Mouse (Mus musculus): ENCODE measurements around the gene Tbc1d17. TPM values are rescaled to one million over a fixed set of nuclear protein-coding genes. Genes with fewer than 3 reads are reported as not detected.
A peak's percentile ranks its signal among the peaks of the same experiment; 100 is the strongest.

Tbc1d17 gene
- total RNA-seq, 2 experiments from 2014 or later: 54.1 to 73.4 TPM

DNA sequence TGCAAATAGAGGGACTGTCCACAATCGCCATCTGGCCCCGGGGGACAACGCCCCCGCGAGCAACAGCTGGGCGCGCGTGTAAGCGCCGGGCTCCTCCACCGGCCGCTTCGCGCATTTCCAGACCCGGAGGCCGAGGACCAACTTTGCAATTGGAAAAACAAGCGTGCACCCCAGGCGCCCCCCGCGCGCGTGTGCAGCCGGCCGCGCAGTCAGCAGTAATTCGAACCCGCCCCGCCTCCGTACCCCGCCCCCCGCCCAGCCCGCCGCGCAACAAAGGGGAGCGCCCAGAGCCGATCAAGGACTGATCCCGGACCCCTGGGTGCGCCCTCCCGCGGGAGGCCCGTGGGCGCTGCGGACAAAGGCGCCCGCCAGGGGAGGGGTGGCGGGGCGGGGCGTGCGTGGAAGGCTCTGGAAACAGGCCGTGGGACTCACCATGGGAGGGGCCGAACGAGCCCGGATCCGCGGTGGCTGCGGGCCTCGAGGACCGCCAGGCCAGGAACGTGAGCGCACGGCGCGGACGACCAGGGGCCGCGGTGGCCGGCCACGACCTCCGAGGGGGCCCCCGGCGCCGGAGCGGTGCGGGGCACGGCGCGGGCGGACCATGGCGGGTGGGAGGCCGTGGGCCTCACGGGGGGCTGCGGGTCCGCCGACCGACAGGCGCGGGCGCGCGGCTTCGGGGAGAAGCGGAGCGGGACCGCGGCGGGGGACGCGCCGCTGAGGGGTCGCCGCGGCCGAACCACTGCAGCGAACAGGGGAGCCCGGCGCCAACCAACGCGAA, 20.2 kb upstream of the Tbc1d17 start:
- DNase-seq: peak; percentile 80 to 83

DNA sequence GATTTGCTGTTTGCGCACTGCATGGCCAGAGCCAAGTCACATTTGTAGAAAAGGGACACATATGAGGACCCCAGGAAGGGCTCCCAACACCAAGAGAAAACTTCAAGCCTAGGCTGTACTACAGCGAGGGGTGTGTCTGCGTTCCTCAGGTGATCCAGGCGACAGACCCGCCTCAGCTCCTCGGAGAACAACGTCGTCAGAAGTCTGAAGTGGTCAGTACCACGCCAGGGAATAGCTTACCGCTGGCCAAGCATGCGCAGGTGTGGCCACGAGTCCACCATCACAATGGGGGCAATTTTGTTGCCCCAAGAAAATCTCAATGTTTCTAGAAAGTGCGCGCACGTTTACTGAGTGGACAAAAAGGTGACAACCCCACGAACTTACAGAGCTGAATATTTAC, 19.6 kb upstream of the Tbc1d17 start:
- no peak for DNase-seq

DNA sequence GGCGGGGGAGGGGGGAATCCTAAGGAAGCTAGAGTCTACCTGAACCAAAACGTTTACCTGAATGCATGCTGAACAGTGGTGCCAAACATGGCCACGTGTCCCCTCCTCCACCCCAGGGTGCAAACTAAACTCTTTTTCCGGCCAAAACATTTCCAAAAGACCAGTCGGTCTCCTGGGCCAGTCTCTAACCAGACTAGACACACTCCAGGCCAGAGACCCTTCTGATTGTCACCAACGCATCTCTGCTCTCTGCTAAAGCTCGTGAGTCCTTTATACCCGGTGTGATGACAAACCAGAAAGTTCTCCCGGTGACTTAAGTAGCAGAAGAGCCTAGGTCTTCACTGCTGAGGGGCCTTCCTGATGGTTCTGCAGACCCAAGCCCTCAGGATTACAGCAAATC, 18.9 kb upstream of the Tbc1d17 start:
- no peak for DNase-seq

DNA sequence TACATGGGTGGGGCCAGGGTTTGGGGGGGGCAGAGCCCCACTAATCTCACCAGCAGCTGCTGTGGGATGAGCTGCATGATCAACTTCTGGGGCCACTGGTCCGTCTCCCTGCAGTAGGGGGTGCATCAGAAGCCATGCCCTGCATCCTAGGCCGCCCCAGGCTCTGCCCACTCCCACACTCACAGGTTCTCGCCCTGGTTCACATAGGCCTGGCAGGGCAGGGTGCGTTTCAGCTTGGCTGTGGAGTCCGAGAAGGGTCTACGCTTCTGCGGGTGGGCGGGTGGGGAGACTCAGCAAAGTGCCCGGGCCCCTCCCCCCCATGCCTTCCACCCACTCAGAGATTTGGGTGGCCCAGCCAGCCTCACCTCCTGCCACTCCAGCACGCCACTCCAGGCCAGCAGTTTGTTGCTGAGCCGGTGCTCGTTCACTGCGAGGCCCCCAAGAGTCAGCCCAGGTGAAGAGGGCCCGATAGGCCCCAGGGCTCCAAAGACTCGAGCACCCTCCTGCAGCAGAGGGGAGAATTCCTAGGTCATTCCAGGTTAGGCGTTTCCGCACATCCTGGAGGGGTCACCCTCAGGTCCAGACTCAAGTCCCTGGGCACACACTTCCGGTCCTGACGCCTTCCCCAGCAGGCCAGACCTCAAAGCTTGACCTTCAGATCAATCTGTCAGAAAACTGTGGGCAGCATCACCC, 18.3 kb upstream of the Tbc1d17 start:
- peak in 1 of 2 experiments; percentile 49 for DNase-seq

DNA sequence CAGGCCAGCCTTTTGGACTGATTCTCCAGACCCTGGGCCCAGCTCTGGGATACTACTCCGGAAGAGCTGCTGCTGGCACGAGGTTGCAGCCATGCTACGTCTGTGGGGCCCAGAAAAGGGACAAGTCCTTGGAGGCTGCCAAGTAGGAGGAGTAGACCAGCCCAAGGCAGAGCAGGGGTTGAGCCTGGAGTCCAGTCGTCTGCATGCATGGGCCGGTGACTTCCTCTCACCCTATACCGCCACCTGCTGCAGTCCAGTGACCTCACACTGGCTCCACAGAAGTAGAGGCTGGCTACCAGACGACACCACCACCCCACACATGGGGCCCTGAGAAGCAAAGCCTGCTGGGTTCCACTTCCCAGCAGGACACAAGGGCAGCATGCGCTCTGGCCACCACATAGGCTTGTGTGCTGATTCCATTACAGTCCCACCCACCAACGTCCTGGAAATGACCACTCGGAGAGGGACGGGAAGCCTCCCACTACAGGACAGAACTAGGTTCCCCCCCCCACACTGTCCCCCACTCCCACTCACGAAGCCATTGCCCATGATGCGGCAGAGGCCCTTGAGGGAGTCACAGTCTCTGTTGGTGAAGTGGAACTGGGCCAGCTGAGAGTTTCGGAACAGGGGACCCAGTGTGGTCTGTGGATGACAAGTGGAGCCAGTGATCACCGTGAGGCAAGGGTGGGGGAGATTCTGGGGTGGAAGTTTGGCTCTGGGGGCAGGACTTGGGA, 17.6 kb upstream of the Tbc1d17 start:
- peak; percentile 88 to 89 for DNase-seq

DNA sequence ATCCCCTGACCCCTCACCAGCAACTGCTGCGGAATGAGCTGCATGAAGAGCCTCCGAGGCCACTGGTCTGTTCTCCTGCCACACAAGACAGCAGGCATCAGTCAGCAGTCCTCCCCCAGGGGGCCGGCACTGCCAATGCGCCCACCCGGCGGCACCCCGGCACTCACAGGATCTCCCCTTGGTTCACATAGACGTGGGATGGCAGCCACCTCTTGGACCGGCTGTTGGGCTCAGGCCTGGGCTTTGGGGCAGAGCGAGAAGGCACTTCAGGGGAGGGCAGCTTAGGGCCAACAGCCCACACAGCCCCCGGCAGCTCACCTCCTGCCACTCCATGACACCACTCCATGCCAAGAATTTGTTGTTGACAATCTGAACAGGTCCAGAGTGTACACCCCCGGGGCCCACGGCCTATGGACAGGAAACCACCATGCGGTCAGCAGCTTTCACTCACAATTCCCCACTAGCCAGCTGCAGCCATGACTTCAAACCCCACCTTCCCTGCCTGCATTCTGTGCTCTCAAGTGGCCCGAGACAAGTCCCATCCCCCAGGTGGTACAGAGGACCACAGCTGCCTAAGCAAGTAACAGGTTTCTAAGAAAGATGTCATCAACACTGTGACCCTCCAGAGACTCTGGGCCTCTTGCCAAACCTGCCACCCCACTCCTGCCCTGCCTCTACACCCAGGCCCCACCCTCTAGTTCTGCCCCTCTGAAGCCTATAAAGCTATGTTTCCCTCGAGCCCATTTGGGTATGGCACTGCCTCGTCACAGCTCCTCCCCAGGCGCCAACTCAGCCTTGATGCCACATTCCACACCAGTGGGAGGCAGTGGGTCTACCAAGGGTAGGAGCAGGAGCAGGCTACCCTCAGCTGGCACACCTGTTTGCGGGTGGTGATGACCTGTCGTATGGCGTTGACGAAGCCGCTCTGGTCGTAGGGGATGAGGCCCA, 16.0 kb upstream of the Tbc1d17 start:
- peak in 1 of 2 experiments; percentile 54 for DNase-seq

DNA sequence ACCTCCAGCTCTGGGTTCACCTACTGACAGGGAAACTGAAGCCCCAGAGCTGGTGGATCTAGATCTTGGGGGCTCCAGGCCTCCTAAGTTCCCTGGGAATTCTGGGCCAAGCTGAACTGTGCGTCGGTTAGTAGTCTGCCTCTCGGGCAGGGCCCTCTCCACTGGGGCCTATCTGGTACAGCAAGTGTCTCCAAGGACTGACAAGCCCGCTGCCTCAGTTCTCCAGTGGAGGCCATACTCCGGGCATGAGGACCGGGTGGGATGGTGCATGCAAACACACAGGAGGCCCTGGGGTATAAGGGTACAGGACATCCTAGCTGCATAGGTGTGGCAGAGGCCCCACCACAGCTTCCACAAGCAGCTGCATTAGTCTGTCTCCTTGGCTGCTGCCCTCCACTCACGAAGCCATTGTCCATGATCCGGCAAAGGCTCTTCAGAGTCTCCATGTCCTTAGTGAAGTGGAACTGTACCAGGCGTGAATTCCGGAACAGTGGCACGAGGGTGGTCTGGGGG, 15.2 kb upstream of the Tbc1d17 start:
- DNase-seq: no peak

DNA sequence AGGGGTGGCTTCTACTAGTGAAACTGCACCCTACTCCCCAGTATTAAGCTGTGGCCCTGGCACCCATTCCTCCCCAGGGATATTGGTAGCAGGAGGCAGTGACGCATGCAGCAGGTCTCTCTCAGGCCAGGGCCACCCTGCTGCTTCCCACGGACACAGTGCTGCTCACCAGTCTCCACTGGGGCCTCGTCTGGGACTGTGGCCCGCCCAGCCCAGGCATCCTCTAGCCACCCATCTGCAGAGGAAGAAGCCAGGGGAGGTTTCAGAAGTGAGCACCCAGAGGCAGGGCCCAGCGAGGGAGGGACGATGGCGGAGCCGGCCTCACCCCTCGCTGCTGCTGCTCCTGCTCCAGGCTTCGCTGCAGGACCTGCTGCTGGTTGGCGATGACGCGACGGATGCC, 14.3 kb upstream of the Tbc1d17 start:
- DNase-seq: no peak

DNA sequence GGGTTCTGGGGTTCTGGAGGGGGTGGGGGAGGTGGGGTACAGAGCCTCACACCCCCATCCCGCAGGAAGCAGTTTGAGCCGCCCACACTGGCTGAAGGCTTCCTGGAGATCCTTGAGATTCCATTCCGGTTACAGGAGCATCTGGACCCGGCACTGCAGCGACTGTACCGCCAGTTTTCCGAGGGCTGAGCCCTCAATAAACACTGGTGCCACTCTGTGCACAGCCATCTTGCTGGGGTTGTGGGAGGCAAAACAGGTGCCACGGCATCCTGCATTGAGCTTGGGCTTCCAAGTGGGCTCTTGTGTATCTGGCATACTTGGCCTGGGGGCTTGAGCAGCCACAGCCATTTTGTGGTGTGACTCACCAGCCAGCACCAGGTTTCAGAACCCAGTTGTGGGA, 13.6 kb upstream of the Tbc1d17 start:
- no peak for DNase-seq

DNA sequence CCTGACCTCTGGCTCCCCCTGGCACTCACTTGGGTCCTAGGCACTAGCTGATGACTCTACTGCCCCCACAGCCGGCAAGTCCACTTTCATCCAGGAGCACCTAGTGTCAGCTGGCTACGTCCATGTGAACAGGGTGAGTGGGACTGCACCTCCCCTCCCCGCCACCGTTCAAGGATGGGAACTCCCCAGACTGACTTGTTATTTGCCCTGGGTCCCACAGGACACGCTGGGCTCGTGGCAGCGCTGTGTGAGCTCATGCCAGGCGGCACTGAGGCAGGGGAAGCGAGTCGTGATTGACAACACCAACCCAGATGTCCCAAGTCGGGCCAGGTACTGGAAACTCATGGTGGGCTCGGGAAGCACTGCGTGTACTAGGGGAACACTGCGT, 12.5 kb upstream of the Tbc1d17 start:
- DNase-seq: no peak

DNA sequence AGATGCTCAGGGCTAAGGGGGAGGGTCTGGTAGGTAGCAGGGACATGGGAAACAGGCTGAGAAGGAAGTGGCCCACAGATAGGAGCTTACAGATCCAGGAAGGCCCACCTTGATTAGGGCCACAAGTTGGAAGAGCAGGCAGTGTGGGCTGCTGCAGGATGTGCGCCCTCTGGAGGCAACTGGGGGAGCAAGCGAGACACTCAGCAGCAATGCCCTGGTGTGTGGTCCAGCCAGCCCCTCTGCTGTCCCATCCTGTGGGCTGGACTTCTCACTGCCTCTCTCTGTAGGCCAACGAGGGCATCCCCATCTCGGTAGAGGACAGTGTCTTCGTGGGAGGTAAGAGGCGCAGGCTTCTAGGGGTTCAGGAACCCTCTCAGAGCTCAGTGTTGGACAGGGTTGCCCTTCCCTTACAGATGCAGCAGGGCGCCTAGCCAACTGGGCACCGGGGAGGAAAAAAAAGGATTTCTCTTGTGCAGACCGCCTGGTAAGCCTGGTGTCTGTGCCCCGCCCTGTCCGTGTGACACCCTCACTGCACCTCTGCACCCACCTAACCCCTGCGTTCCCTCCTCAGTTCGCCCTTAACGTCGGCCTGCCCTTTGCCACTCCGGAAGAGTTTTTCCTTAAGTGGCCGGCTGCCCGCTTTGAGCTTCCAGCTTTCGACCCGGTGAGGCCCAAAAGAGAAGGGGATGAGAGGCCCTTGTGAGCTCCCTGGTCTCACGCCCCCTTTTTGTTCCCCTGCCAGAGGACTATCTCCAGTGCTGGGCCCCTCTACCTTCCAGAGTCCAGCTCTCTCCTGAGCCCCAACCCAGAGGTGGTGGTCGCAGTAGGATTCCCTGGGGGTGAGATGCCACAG, 11.9 kb upstream of the Tbc1d17 start:
- peak; percentile 76 to 87 for DNase-seq

DNA sequence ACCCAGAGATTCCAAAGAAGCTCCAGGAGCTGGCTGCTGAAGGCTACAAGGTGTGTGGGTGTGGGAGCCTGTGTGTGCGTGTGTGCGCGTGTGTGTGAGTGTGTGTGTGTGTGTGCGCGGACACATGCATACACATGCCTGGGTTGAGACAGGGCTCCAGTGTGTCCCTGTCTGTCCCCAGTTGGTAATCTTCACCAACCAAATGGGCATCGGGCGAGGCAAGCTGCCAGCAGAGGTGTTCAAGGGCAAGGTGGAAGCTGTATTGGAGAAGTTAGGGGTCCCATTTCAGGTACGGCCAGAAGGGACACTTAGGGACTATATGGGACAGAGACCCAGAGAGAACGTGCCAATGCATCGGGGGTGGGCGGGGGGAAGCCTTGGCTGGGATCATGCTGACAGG, 11.0 kb upstream of the Tbc1d17 start:
- no peak for DNase-seq

DNA sequence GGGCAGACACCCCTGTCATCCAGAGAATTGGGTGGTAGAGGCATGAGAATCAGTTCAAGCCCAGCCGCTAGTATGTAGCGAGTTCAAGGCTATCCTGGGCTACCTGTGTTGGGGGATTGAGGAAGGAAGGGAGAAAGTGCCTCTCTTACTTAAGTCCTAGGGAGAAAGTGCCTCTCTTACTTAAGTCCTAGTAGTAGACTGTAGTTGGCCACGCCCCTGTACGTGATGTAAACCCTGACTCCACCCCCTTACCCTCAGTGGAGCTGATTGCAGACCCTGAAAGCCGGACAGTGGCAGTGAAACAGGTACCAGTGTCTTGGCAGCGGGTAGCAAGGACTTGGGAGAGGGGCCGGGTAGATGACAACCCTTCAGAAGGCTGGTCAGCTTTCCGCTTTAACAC, 9.0 kb upstream of the Tbc1d17 start:
- DNase-seq: peak in 1 of 2 experiments; percentile 50

DNA sequence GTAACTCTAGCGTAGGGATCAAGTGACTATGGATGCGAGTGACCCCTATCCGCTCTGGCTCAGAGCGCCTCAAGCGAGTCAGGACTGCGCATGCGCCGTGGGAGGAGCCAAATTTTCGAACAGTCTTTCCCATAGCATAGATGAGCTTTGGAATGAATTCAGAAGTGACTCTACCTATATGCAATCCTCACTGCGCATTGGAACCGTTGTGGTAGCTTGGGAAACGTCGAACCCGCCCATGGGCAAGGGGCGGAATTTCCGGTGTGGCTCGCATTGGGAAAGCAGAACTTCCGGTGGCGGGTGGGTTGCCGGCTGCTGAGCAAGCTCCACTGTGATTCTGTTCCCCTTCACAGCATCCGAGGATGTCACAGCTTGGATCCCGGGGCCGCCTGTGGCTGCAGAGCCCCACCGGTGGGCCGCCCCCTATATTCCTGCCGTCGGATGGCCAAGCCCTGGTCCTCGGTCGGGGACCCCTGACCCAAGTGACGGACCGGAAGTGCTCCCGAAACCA, 8.2 kb upstream of the Tbc1d17 start, which contains the start of gene Pnkp:
TSS of gene Pnkp (plus strand) at position 98 of the 511 bp plus-strand sequence.
- peak; percentile 89 to 91 for DNase-seq

DNA sequence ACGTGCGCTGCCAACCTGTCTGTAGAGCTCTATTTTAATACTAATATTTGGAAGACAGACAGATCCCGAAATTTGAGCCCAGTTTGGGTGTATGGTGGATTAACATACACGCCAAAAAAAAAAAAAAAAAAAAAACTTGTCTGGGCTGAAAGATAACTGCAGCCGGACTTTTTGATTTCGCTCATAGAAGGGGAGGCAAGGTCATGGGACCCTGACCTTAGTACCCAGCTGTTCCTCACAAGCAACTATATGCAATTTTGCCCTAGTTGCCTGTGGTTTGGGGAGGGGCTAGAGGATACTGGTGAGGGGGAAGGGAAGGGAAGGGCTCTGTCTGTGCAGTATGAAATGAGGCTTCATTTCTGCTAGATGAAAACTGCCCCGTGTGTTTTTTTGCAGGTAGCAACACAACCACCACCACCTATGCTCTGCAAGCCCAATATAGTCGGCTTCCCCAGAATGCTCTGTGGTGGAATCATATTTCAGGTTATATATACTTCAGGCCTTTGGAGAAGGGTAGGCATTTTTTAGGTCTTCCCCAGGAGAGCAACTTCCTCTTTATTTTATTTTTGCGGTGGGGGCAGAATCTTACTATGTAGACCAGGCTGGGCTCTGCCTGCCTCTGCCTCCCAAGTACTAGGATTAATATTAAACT, 7.5 kb upstream of the Tbc1d17 start:
- no peak for DNase-seq

DNA sequence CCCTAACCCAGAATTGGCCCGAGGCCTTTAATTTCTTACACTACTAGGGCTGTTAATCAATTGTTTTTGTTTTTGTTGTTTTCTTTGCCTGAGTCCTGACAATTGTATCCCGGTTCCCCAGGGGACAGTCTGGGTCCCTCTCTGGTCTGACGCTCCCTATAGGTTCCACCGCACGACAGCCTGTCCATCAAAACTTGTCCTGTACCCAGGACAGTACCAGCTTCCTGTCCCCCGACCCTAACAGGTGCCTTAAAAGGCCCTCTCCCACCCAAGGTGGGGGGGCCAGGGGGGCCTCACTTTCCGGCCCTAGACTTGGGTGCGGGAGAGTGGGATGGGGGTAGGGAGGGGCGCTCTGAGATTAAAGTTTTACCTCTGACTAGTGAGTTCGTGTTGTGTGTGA, 6.2 kb upstream of the Tbc1d17 start:
- DNase-seq: no peak

DNA sequence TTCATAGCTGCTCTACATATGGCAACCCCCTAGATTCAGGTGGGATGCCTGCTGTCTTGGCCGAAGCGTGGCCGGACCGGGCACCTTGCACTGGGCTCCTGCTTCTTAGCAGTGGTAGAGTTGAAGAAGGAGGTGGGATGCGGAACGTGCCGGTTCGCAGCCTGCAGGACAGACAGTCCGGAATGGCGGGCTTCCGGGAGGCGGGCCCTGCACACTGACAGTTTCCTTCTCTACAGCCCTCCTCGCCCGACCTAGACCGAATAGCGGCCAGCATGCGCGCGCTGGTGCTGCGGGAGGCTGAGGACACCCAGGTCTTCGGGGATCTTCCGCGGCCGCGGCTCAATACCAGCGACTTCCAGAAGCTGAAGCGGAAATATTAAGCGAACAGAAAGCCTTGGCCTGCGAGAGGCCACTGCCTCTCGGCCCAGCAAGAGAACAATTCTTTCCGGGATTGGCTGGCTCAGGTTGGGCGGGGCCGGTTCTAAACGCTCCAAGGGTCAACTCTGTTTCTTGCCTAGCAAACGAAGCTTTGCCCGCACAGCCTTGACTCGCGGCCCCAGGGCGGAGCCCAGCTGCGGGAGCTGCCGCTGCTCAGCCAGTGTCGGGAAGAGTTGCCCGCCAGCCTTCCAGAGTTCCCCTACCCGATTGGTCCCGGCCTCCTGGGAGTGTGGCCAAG, 5.6 kb upstream of the Tbc1d17 start:
- peak; percentile 95 to 96 for DNase-seq

DNA sequence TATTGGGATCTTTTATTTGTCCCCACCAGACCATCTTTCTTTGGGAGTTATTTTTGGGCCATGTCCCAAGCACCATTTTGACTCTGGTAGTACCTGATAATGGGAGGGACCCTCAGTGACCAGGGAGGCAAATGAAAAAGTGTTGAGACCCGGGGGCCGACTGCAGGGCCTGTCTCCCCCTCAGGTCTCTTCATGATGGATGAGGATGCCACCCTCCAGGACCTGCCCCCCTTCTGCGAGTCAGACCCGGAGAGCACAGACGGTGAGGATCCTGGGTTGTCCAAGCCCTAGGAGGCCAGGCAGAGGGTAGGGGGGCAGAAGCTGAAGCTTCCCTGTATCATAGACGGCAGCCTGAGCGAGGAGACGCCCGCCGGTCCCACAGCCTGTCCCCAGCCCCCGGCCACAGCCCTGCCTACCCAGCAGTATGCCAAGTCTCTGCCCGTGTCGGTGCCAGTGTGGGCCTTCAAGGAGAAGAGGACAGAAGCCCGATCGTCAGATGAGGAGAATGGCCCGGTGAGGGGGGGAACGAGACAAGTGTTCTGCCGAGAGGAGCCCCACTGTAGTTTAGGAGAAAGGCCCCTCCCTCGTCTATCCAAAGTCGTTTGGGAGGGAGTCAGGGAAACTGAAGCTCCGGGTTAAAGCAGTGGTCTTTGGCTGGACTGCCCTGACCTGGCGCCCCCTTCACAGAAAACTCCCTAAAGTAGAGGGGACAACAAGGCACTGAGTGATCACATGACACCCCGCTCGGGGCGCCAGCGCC, 4.9 kb upstream of the Tbc1d17 start:
- peak in 1 of 2 experiments; percentile 39 for DNase-seq

Measured in adrenal gland, postnatal 36 days (tissue).